Mouse (Mus musculus): ENCODE measurements around the gene Amdhd1. TPM values are rescaled to one million over a fixed set of nuclear protein-coding genes. Genes with fewer than 3 reads are reported as not detected.

The Amdhd1 gene
- polyA plus RNA-seq, 1 experiment: 0.44 TPM

GRCm38 (mm10) chr10:93541585-93541984 lies 1.8 kb upstream of the Amdhd1 start:
- TF ChIP-seq POLR2A (IDR thresholded peaks at IDR 0.05; ENCODE audit: control insufficient read depth, extremely low read depth, insufficient read depth, low read length, poor library complexity) (no peak), CTCF (IDR thresholded peaks at IDR 0.05; ENCODE audit: borderline replicate concordance, control insufficient read depth, extremely low read depth, insufficient read depth, low read length, poor library complexity) (no peak)
- no peak overlapping the region for H3K27ac ChIP-seq (ENCODE audit: control insufficient read depth, insufficient read depth, low read length)
- no peak for DNase-seq
- H3K4me1 ChIP-seq (replicated peaks; ENCODE audit: control insufficient read depth, insufficient read depth, low read length): peaks cover 17% of the 10 kb centered on the region
- no peaks in the 10 kb centered on the region for H3K27me3 ChIP-seq (ENCODE audit: control insufficient read depth, insufficient read depth, low read length)
- WGBS: 55% methylated on average over 1 of the region's 1 CpGs
- no peaks in the 10 kb centered on the region for H3K36me3 ChIP-seq (ENCODE audit: control insufficient read depth, insufficient read depth, low read length)
- no peak overlapping the region for H3K4me3 ChIP-seq (ENCODE audit: control insufficient read depth, insufficient read depth, low read length)

- TF ChIP-seq POLR2A (IDR thresholded peaks at IDR 0.05; ENCODE audit: control insufficient read depth, extremely low read depth, insufficient read depth, low read length, poor library complexity) (no peak), CTCF (IDR thresholded peaks at IDR 0.05; ENCODE audit: borderline replicate concordance, control insufficient read depth, extremely low read depth, insufficient read depth, low read length, poor library complexity) (no peak)
- DNase-seq: peak; percentile 29
- Histone ChIP-seq H3K4me3 (ENCODE audit: control insufficient read depth, insufficient read depth, low read length) (peak within 1 kb of the TSS; percentile 41), H3K4me1 (replicated peaks; ENCODE audit: control insufficient read depth, insufficient read depth, low read length) (peaks cover 17% of the 10 kb centered on the region), H3K27me3 (ENCODE audit: control insufficient read depth, insufficient read depth, low read length) (no peaks in the 10 kb centered on the region), H3K36me3 (ENCODE audit: control insufficient read depth, insufficient read depth, low read length) (no peaks in the 10 kb centered on the region), H3K27ac (ENCODE audit: control insufficient read depth, insufficient read depth, low read length) (0 out of 2 replicates have a peak within 1 kb of the TSS, but pooled peaks have one; percentile 3)
- WGBS: 40% methylated on average over 17 of the region's 17 CpGs
These were observed 788 bp upstream of the Amdhd1 start, which contains the start of gene Ccdc38 for GRCm38 (mm10) chr10:93540431-93541210. Gene Ccdc38, plus strand, starts transcription at chr10:93540632.

DNA sequence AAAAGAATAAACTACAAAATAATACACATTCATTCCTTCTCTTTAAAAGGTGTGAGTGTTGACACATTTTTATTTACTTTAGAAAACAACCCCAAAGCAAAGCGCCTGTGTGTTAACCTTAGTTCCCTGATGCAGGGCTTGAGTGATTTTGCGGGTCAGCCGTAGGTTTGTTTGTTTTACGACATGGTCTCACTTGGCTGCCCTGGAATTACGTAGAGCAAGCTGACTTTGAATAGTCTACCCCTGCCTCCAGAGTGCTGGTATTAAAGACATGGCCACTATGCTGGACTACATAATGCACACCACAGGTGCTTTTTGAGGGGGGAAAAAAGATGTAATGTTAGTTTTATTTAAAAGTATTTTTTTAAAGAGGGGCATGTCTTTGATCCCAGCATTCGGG lies 1.0 kb downstream of the Amdhd1 start:
- H3K4me3 ChIP-seq (ENCODE audit: control insufficient read depth, insufficient read depth, low read length): no peak overlapping the region
- TF ChIP-seq CTCF (IDR thresholded peaks at IDR 0.05; ENCODE audit: borderline replicate concordance, control insufficient read depth, extremely low read depth, insufficient read depth, low read length, poor library complexity) (no peak), POLR2A (IDR thresholded peaks at IDR 0.05; ENCODE audit: control insufficient read depth, extremely low read depth, insufficient read depth, low read length, poor library complexity) (no peak)
- H3K27me3 ChIP-seq (ENCODE audit: control insufficient read depth, insufficient read depth, low read length): no peaks in the 10 kb centered on the region
- H3K36me3 ChIP-seq (ENCODE audit: control insufficient read depth, insufficient read depth, low read length): no peaks in the 10 kb centered on the region
- DNase-seq: no peak
- H3K4me1 ChIP-seq (replicated peaks; ENCODE audit: control insufficient read depth, insufficient read depth, low read length): peaks cover 21% of the 10 kb centered on the region
- 99% methylated on average over 6 of the region's 6 CpGs for WGBS
- no peak overlapping the region for H3K27ac ChIP-seq (ENCODE audit: control insufficient read depth, insufficient read depth, low read length)

GRCm38 (mm10) chr10:93538287-93538686 lies 1.5 kb downstream of the Amdhd1 start:
- Histone ChIP-seq H3K4me1 (replicated peaks; ENCODE audit: control insufficient read depth, insufficient read depth, low read length) (peaks cover 21% of the 10 kb centered on the region), H3K4me3 (ENCODE audit: control insufficient read depth, insufficient read depth, low read length) (no peak overlapping the region), H3K27ac (ENCODE audit: control insufficient read depth, insufficient read depth, low read length) (no peak overlapping the region), H3K27me3 (ENCODE audit: control insufficient read depth, insufficient read depth, low read length) (no peaks in the 10 kb centered on the region), H3K36me3 (ENCODE audit: control insufficient read depth, insufficient read depth, low read length) (no peaks in the 10 kb centered on the region)
- 60% methylated on average over 2 of the region's 2 CpGs for WGBS
- DNase-seq: no peak
- TF ChIP-seq POLR2A (IDR thresholded peaks at IDR 0.05; ENCODE audit: control insufficient read depth, extremely low read depth, insufficient read depth, low read length, poor library complexity) (no peak), CTCF (IDR thresholded peaks at IDR 0.05; ENCODE audit: borderline replicate concordance, control insufficient read depth, extremely low read depth, insufficient read depth, low read length, poor library complexity) (no peak)

DNA sequence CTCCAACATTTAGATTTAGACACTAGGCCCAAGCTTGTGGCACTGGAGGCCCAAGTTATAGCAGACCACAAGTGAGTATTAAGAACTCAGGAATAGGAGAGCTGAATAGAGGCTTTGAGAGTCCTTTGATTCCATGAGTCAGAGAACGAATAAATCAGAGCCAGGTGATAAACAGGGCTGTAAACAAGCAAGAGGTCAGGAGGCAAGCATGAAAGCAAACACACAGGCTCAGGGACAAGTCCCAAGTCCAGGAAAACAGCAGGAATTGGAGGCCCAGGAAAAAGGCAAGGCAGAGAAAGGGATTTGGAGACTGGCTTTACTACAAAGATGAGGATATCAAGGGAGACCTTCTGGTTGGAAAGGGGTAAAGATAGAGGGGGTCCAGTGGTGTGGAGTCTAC lies 14.5 kb downstream of the Amdhd1 start:
- no peak for TF ChIP-seq POLR2A (IDR thresholded peaks at IDR 0.05; ENCODE audit: control insufficient read depth, extremely low read depth, insufficient read depth, low read length, poor library complexity)
- TF ChIP-seq CTCF (IDR thresholded peaks at IDR 0.05; ENCODE audit: borderline replicate concordance, control insufficient read depth, extremely low read depth, insufficient read depth, low read length, poor library complexity): no peak
- no peak overlapping the region for H3K27ac ChIP-seq (ENCODE audit: control insufficient read depth, insufficient read depth, low read length)
- no peaks in the 10 kb centered on the region for H3K27me3 ChIP-seq (ENCODE audit: control insufficient read depth, insufficient read depth, low read length)
- no peak overlapping the region for H3K4me3 ChIP-seq (ENCODE audit: control insufficient read depth, insufficient read depth, low read length)
- no peaks in the 10 kb centered on the region for H3K4me1 ChIP-seq (replicated peaks; ENCODE audit: control insufficient read depth, insufficient read depth, low read length)
- H3K36me3 ChIP-seq (ENCODE audit: control insufficient read depth, insufficient read depth, low read length): no peaks in the 10 kb centered on the region
- 94% methylated on average over 1 of the region's 1 CpGs for WGBS
- no peak for DNase-seq

DNA sequence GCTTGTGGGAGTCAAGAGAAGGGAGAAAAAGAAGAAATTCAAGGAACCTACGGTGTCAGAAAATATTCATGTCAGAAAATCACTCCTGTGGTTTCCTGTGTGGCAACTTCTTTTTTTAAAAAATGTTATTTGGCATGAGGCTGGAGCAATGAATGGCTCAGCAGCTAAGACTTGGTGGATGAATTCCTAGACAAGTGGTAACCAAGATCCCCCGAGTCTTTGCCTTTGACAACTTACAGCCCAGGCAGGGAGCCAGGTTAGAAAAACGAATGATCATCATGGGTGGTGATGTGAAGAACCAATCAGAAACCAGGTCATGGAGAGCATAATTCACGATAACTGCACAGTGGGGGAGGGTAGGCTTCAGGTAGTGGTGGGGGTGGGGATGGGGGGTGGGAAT lies 18.8 kb downstream of the Amdhd1 start:
- H3K27me3 ChIP-seq (ENCODE audit: control insufficient read depth, insufficient read depth, low read length): no peaks in the 10 kb centered on the region
- 24% methylated on average over 4 of the region's 4 CpGs for WGBS
- H3K27ac ChIP-seq (ENCODE audit: control insufficient read depth, insufficient read depth, low read length): no peak overlapping the region
- no peak for DNase-seq
- H3K4me1 ChIP-seq (replicated peaks; ENCODE audit: control insufficient read depth, insufficient read depth, low read length): no peaks in the 10 kb centered on the region
- TF ChIP-seq CTCF (IDR thresholded peaks at IDR 0.05; ENCODE audit: borderline replicate concordance, control insufficient read depth, extremely low read depth, insufficient read depth, low read length, poor library complexity): no peak
- TF ChIP-seq POLR2A (IDR thresholded peaks at IDR 0.05; ENCODE audit: control insufficient read depth, extremely low read depth, insufficient read depth, low read length, poor library complexity): no peak
- no peaks in the 10 kb centered on the region for H3K36me3 ChIP-seq (ENCODE audit: control insufficient read depth, insufficient read depth, low read length)
- no peak overlapping the region for H3K4me3 ChIP-seq (ENCODE audit: control insufficient read depth, insufficient read depth, low read length)
